Mouse (Mus musculus) heart, postnatal 0 days (tissue): Measurements from ENCODE around the gene Ppt1. TPM values are rescaled to one million over a fixed set of nuclear protein-coding genes. Genes with fewer than 3 reads are reported as not detected.
A peak's percentile ranks its signal among the peaks of the same experiment; 100 is the strongest.

Source experiments
- ATAC-seq: fragments of 200-750 bp; cut with Nextera tagmentation; 2 replicates; pipeline ENCODE4 v1.8.0; 2017; ENCODE audit warnings: low read depth, moderate number of reproducible peaks, moderate library complexity; ENCODE audit not compliant: insufficient read depth
- DNase-seq: peaks from one replicate; pipeline ENCODE4 v3.0.0-alpha.2; 2016; ENCODE audit warnings: low spot score
- H3K27ac ChIP-seq: fragments of 300-500 bp; sonication (generic); 2 replicates; pipeline ENCODE4 v1.5.1; 2014; ENCODE audit warnings: low read depth, mild to moderate bottlenecking
- H3K27me3 ChIP-seq: fragments of 300-500 bp; sonication (generic); 2 replicates; pipeline ENCODE4 v1.6.1; 2014; ENCODE audit warnings: low read length, mixed read lengths; ENCODE audit not compliant: control insufficient read depth, insufficient read depth
- H3K36me3 ChIP-seq: fragments of 300-500 bp; sonication (generic); replicated peaks from 2 replicates; pipeline ENCODE4 v1.6.1; 2014; ENCODE audit warnings: low read length, mixed read lengths; ENCODE audit not compliant: control insufficient read depth, insufficient read depth
- H3K4me1 ChIP-seq: fragments of 300-500 bp; sonication (generic); 2 replicates; pipeline ENCODE4 v1.6.1; 2014; ENCODE audit warnings: antibody characterized with exemption; ENCODE audit not compliant: control insufficient read depth, insufficient read depth
- H3K4me2 ChIP-seq: fragments of 300-500 bp; sonication (generic); 2 replicates; pipeline ENCODE4 v1.6.1; 2014; ENCODE audit warnings: low read depth, mild to moderate bottlenecking, low read length, moderate library complexity
- H3K4me3 ChIP-seq: fragments of 300-500 bp; sonication (generic); 2 replicates; pipeline ENCODE4 v1.5.1; 2014; ENCODE audit warnings: low read depth, low read length
- H3K9ac ChIP-seq: fragments of 300-500 bp; sonication (generic); replicated peaks from 2 replicates; pipeline ENCODE4 v1.6.1; 2014; ENCODE audit warnings: low read depth, low read length, mixed read lengths
- H3K9me3 ChIP-seq: fragments of 300-500 bp; sonication (generic); replicated peaks from 2 replicates; pipeline ENCODE4 v1.6.1; 2016; ENCODE audit warnings: low read length; ENCODE audit not compliant: control insufficient read depth
- CTCF ChIP-seq: IDR thresholded peaks from 2 replicates; pipeline ENCODE4 v1.5.1; 2016; ENCODE audit warnings: antibody characterized with exemption, control low read depth, low read depth
- EP300 ChIP-seq: IDR thresholded peaks from 2 replicates; pipeline ENCODE4 v1.6.1; 2016; ENCODE audit warnings: antibody characterized with exemption, low read depth
- WGBS: fragments of 180-500 bp; shearing (Covaris S2); extraction: QIAGEN DNeasy Blood & Tissue Kit; methylation state at CpG from one replicate; pipeline ENCODE4 v1.1.7; 2014; 5-methylcytosine and 5-hydroxymethylcytosine counted together
- polyA plus RNA-seq: library from polyadenylated mRNA; unstranded; fragments of >200 nt; fragmentation: Nextera tagmentation; extraction: Ambion mirVana; gene quantifications from 2 replicates; pipeline ENCODE4 v1.2.1, GENCODE M21; 2015
- total RNA-seq: library from RNA; depleted of rRNA; stranded (reverse); fragments of >200 nt; gene quantifications from 2 replicates; pipeline ENCODE4 v1.2.3, GENCODE M21; 2014; ENCODE audit warnings: low replicate concordance; rRNA removed

Gene Ppt1
- total and polyA plus RNA-seq, 2 experiments from 2014 or later: 37.8 to 45.2 TPM

- Histone ChIP-seq H3K9me3 (no peaks in the 10 kb centered on the region), H3K27ac (no peak overlapping the region), H3K4me3 (no peak overlapping the region), H3K36me3 (no peaks in the 10 kb centered on the region), H3K27me3 (no peaks in the 10 kb centered on the region), H3K4me2 (no peak overlapping the region), H3K4me1 (no peaks in the 10 kb centered on the region), H3K9ac (no peak overlapping the region)
- no peak for ATAC-seq
- no peak for TF ChIP-seq EP300
- TF ChIP-seq CTCF: no peak
- no peak for DNase-seq
- 73% methylated on average over 4 of the region's 4 CpGs for WGBS
Measured at GRCm38 (mm10) chr4:122897750-122898149, 61.7 kb downstream of the Ppt1 start.

- ATAC-seq: no peak
- Histone ChIP-seq H3K9ac (no peak overlapping the region), H3K9me3 (no peaks in the 10 kb centered on the region), H3K27ac (no peak overlapping the region), H3K27me3 (no peaks in the 10 kb centered on the region), H3K36me3 (no peaks in the 10 kb centered on the region), H3K4me1 (no peaks in the 10 kb centered on the region), H3K4me2 (no peak overlapping the region), H3K4me3 (no peak overlapping the region)
- peak; percentile 54 for DNase-seq
- WGBS: 18% methylated on average over 5 of the region's 5 CpGs
- TF ChIP-seq EP300 (no peak), CTCF (peak; percentile 77)
Measured at GRCm38 (mm10) chr4:122898313-122898712, 62.3 kb downstream of the Ppt1 start.

- TF ChIP-seq CTCF (no peak), EP300 (no peak)
- Histone ChIP-seq H3K4me1 (no peaks in the 10 kb centered on the region), H3K27me3 (no peaks in the 10 kb centered on the region), H3K4me2 (no peak overlapping the region), H3K36me3 (no peaks in the 10 kb centered on the region), H3K9ac (no peak overlapping the region), H3K27ac (no peak overlapping the region), H3K4me3 (no peak overlapping the region), H3K9me3 (0 out of 2 replicates have a peak, but pooled peaks cover 5% of the 10 kb centered on the region)
- DNase-seq (no peak), ATAC-seq (no peak; the same call in 1 of the 2 replicates)
- WGBS: 18% methylated on average over 6 of the region's 6 CpGs
Measured at GRCm38 (mm10) chr4:122902156-122902555, 66.1 kb downstream of the Ppt1 start.

- no peaks in the 10 kb centered on the region for H3K27me3 ChIP-seq
- no peak overlapping the region for H3K4me3 ChIP-seq
- DNase-seq: no peak
- no peak overlapping the region for H3K4me2 ChIP-seq
- no peak for ATAC-seq
- no peaks in the 10 kb centered on the region for H3K36me3 ChIP-seq
- no peaks in the 10 kb centered on the region for H3K4me1 ChIP-seq
- 91% methylated on average over 3 of the region's 3 CpGs for WGBS
- no peak overlapping the region for H3K9ac ChIP-seq
- H3K27ac ChIP-seq: no peak overlapping the region
- 0 out of 2 replicates have a peak, but pooled peaks cover 10% of the 10 kb centered on the region for H3K9me3 ChIP-seq
- TF ChIP-seq EP300 (no peak), CTCF (no peak)
Measured at GRCm38 (mm10) chr4:122903709-122904108, 67.7 kb downstream of the Ppt1 start.

GRCm38 (mm10) chr4:122905359-122905758 is 69.3 kb downstream of the Ppt1 start:
- DNase-seq (no peak), ATAC-seq (no peak)
- Histone ChIP-seq H3K9ac (no peak overlapping the region), H3K27me3 (no peaks in the 10 kb centered on the region), H3K4me2 (no peak overlapping the region), H3K36me3 (no peaks in the 10 kb centered on the region), H3K4me1 (no peaks in the 10 kb centered on the region), H3K4me3 (no peak overlapping the region), H3K27ac (no peak overlapping the region), H3K9me3 (0 out of 2 replicates have a peak, but pooled peaks cover 10% of the 10 kb centered on the region)
- WGBS: 64% methylated on average over 10 of the region's 10 CpGs
- TF ChIP-seq CTCF (no peak), EP300 (no peak)

Other genes with a start within 250 kb of the Ppt1 start
- not detected in 2 replicates for gene 9530002B09Rik, start 147.0 kb upstream of the Ppt1 start, total RNA-seq
- not detected in 2 replicates for gene 9530002B09Rik, start 147.0 kb upstream of the Ppt1 start, polyA plus RNA-seq
- gene Cap1, start 49.8 kb downstream of the Ppt1 start, total RNA-seq: 59.6 and 73.0 TPM in 2 replicates
- gene Cap1, start 49.8 kb downstream of the Ppt1 start, polyA plus RNA-seq: 20.6 and 22.4 TPM in 2 replicates
- gene Mfsd2a, start 124.9 kb downstream of the Ppt1 start, total RNA-seq: not detected in 2 replicates
- gene Mfsd2a, start 124.9 kb downstream of the Ppt1 start, polyA plus RNA-seq: 0.19 and 0.20 TPM in 2 replicates
- 1.8 and 14.7 TPM in 2 replicates for gene Mycl, start 159.4 kb downstream of the Ppt1 start, total RNA-seq
- 0.12 and 0.44 TPM in 2 replicates for gene Mycl, start 159.4 kb downstream of the Ppt1 start, polyA plus RNA-seq
- 7.2 and 13.4 TPM in 2 replicates for gene Trit1, start 180.4 kb downstream of the Ppt1 start, total RNA-seq
- gene Trit1, start 180.4 kb downstream of the Ppt1 start, polyA plus RNA-seq: 8.7 and 9.7 TPM in 2 replicates